Mouse (Mus musculus) hindbrain, embryonic 12.5 days (tissue): ENCODE measurements around the gene Srarp. TPM values are rescaled to one million over a fixed set of nuclear protein-coding genes. Genes with fewer than 3 reads are reported as not detected.

ENCODE experiments used
- ATAC-seq: fragments of 200-750 bp; cut with Nextera tagmentation; 2 replicates; pipeline ENCODE4 v1.8.0; 2017; ENCODE audit warnings: moderate TSS enrichment; ENCODE audit not compliant: low FRiP score
- H3K27ac ChIP-seq: fragments of 300-500 bp; sonication (generic); 2 replicates; pipeline ENCODE4 v1.5.1; 2016; ENCODE audit warnings: mild to moderate bottlenecking
- H3K27me3 ChIP-seq: fragments of 300-500 bp; sonication (generic); 2 replicates; pipeline ENCODE4 v1.6.1; 2016; ENCODE audit warnings: mild to moderate bottlenecking
- H3K36me3 ChIP-seq: fragments of 300-500 bp; sonication (generic); 2 replicates; pipeline ENCODE4 v1.6.1; 2016; ENCODE audit warnings: mild to moderate bottlenecking
- H3K4me1 ChIP-seq: fragments of 300-500 bp; sonication (generic); 2 replicates; pipeline ENCODE4 v1.6.1; 2016
- H3K4me2 ChIP-seq: fragments of 300-500 bp; sonication (generic); replicated peaks from 2 replicates; pipeline ENCODE4 v1.6.1; 2016; ENCODE audit warnings: mild to moderate bottlenecking
- H3K4me3 ChIP-seq: fragments of 300-500 bp; sonication (generic); 2 replicates; pipeline ENCODE4 v1.5.1; 2016; ENCODE audit warnings: mild to moderate bottlenecking
- H3K9ac ChIP-seq: fragments of 300-500 bp; sonication (generic); 2 replicates; pipeline ENCODE4 v1.6.1; 2016; ENCODE audit warnings: mild to moderate bottlenecking, moderate library complexity
- H3K9me3 ChIP-seq: fragments of 300-500 bp; sonication (generic); replicated peaks from 2 replicates; pipeline ENCODE4 v1.6.1; 2016; ENCODE audit warnings: mild to moderate bottlenecking
- WGBS: fragments of 180-500 bp; shearing (Covaris S2); methylation state at CpG from one replicate; pipeline ENCODE4 v1.1.7; 2016; 5-methylcytosine and 5-hydroxymethylcytosine counted together
- polyA plus RNA-seq: library from polyadenylated mRNA; unstranded; fragments of >200 nt; fragmentation: Nextera tagmentation; extraction: Ambion mirVana; gene quantifications from 2 replicates; pipeline ENCODE4 v1.2.1, GENCODE M21; 2016

The Srarp gene
- polyA plus RNA-seq, result not detected in 2 replicates

- Histone ChIP-seq H3K4me3 (no peak within 1 kb of the TSS), H3K9me3 (no peaks in the 10 kb centered on the region), H3K9ac (no peak within 1 kb of the TSS), H3K27ac (no peak within 1 kb of the TSS), H3K36me3 (no peaks in the 10 kb centered on the region), H3K4me1 (no peaks in the 10 kb centered on the region), H3K27me3 (0 out of 2 replicates have a peak, but pooled peaks cover 4% of the 10 kb centered on the region), H3K4me2 (no peak within 1 kb of the TSS)
- WGBS, result 93% methylated on average over 1 of the region's 1 CpGs
- ATAC-seq, result no peak
These were observed at the start of gene Srarp for GRCm38 (mm10) chr4:141435974-141436373. Srarp (minus strand) TSS chr4:141436105.

GRCm38 (mm10) chr4:141484071-141484470 lies 48.2 kb upstream of the Srarp start:
- no peak overlapping the region for H3K9ac ChIP-seq
- H3K4me2 ChIP-seq, result no peak overlapping the region
- no peaks in the 10 kb centered on the region for H3K27me3 ChIP-seq
- no peaks in the 10 kb centered on the region for H3K9me3 ChIP-seq
- no peak for ATAC-seq
- 87% methylated on average over 11 of the region's 11 CpGs for WGBS
- peaks cover 95% of the 10 kb centered on the region for H3K36me3 ChIP-seq
- H3K4me3 ChIP-seq, result no peak overlapping the region
- H3K4me1 ChIP-seq, result no peaks in the 10 kb centered on the region
- H3K27ac ChIP-seq, result no peak overlapping the region

DNA sequence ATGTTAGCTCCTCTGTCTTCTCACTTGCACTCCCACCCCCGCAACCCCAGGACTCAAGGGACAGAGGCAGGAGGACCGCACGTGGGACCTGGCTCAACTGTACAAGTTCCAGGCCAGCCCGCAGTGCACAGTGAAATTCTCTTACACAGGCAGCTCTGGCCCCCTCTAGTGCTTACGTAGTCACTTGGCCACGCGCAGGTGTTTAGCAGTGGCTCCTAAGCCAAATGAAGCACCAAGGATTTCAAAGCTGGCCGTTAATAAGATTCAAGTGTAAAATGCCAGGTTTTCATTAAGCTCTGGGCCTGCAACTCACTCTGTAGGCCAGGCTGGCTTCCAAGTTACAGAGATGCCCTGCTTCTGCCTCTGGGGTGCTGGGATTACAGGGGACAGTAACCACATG lies 43.5 kb upstream of the Srarp start:
- Histone ChIP-seq H3K4me1 (no peaks in the 10 kb centered on the region), H3K9me3 (no peaks in the 10 kb centered on the region), H3K4me2 (no peak overlapping the region), H3K36me3 (peaks cover 97% of the 10 kb centered on the region), H3K27ac (no peak overlapping the region), H3K9ac (no peak overlapping the region), H3K27me3 (no peaks in the 10 kb centered on the region), H3K4me3 (no peak overlapping the region)
- no peak for ATAC-seq
- WGBS, result 96% methylated on average over 8 of the region's 8 CpGs

GRCm38 (mm10) chr4:141478794-141479193 lies 42.9 kb upstream of the Srarp start:
- H3K9ac ChIP-seq, result no peak overlapping the region
- no peak for ATAC-seq
- H3K4me2 ChIP-seq, result no peak overlapping the region
- H3K4me3 ChIP-seq, result no peak overlapping the region
- H3K27ac ChIP-seq, result no peak overlapping the region
- 92% methylated on average over 32 of the region's 32 CpGs for WGBS
- H3K4me1 ChIP-seq, result 0 out of 2 replicates have a peak, but pooled peaks cover under 1% of the 10 kb centered on the region
- no peaks in the 10 kb centered on the region for H3K9me3 ChIP-seq
- no peaks in the 10 kb centered on the region for H3K27me3 ChIP-seq
- H3K36me3 ChIP-seq, result peaks cover 97% of the 10 kb centered on the region

DNA sequence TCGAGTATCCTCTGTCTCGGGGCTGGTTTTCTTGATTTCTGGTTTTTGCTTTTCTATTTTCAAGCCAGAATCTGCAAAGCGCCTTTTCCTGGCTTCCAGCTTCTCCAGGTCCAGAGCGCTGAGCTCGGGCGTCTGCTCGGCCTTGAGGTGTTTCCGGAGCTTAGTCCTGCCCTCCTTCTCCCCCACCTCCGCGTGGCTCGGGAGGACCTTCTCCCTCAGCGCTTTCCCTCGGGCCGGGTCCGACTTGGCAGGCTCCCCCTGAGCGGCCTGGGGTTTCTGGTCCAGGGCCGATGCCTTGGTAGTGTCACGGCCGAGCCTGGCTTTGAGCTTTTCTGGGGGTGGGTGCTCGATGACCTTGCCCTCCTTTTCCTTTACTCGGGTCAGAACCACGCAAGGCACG lies 42.3 kb upstream of the Srarp start:
- no peak overlapping the region for H3K27ac ChIP-seq
- WGBS, result 88% methylated on average over 23 of the region's 23 CpGs
- no peak overlapping the region for H3K4me2 ChIP-seq
- H3K9me3 ChIP-seq, result no peaks in the 10 kb centered on the region
- no peak overlapping the region for H3K4me3 ChIP-seq
- ATAC-seq, result no peak
- H3K27me3 ChIP-seq, result no peaks in the 10 kb centered on the region
- peaks cover 4% of the 10 kb centered on the region; the same call in 1 of the 2 replicates for H3K4me1 ChIP-seq
- no peak overlapping the region for H3K9ac ChIP-seq
- peaks cover 98% of the 10 kb centered on the region for H3K36me3 ChIP-seq

DNA sequence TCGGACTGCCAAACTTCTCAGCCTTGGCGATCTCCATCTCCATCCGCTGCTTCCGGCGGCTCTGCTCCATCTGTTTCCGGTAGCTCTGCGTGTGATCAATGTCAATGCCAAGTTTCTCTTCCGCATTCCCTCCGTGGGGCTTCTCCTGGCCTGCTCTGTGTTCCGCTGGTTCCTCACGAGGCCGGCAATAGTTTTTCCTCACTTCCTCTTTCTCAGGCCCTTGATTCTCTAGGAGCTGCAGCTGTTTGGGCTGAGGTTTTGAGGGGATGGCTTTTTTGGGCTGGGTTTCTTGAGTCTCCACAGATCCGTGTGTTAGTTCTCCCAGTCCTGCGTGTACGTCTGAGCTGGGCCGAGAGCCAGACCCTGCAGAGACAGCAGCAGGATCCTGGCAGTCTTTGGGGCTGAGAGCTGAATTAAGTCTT lies 41.8 kb upstream of the Srarp start:
- no peak for ATAC-seq
- Histone ChIP-seq H3K27ac (no peak overlapping the region), H3K9me3 (no peaks in the 10 kb centered on the region), H3K9ac (no peak overlapping the region), H3K4me2 (no peak overlapping the region), H3K36me3 (peaks cover 98% of the 10 kb centered on the region), H3K4me1 (peaks cover 9% of the 10 kb centered on the region; the same call in 1 of the 2 replicates), H3K4me3 (no peak overlapping the region), H3K27me3 (no peaks in the 10 kb centered on the region)
- 86% methylated on average over 16 of the region's 16 CpGs for WGBS

DNA sequence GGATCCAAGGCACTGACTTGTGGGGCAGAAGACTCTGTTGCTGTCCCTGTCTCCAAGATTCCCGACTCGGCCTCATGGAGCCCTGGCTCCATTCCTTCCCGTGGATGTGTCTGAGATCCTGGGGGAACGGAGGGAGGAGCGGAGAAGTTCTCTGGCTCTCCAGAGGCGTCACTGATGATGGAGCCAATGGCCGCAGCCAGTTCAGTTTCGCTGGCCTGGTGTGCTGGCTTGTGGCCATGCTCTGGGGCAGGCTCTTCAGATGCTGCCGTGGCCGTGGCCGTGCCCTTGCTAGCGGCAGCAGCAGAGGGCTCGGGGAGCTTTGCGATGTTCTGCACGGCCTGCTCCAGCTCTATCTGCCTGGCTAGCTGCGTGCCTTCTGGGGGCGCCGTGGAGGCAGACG lies 38.5 kb upstream of the Srarp start:
- peaks cover 9% of the 10 kb centered on the region; the same call in 1 of the 2 replicates for H3K4me1 ChIP-seq
- H3K36me3 ChIP-seq, result peaks cover 100% of the 10 kb centered on the region
- no peak for ATAC-seq
- 0 out of 2 replicates have a peak, but pooled peaks cover 4% of the 10 kb centered on the region for H3K9me3 ChIP-seq
- WGBS, result 92% methylated on average over 19 of the region's 19 CpGs
- H3K9ac ChIP-seq, result no peak overlapping the region
- no peak overlapping the region for H3K4me3 ChIP-seq
- no peak overlapping the region for H3K4me2 ChIP-seq
- no peaks in the 10 kb centered on the region for H3K27me3 ChIP-seq
- no peak overlapping the region for H3K27ac ChIP-seq

- no peak for ATAC-seq
- H3K27ac ChIP-seq, result no peak overlapping the region
- H3K9ac ChIP-seq, result no peak overlapping the region
- H3K9me3 ChIP-seq, result 0 out of 2 replicates have a peak, but pooled peaks cover 4% of the 10 kb centered on the region
- peaks cover 9% of the 10 kb centered on the region; the same call in 1 of the 2 replicates for H3K4me1 ChIP-seq
- H3K4me3 ChIP-seq, result no peak overlapping the region
- peaks cover 98% of the 10 kb centered on the region for H3K36me3 ChIP-seq
- 66% methylated on average over 32 of the region's 32 CpGs for WGBS
- H3K4me2 ChIP-seq, result no peak overlapping the region
- no peaks in the 10 kb centered on the region for H3K27me3 ChIP-seq
These were observed 36.9 kb upstream of the Srarp start for GRCm38 (mm10) chr4:141472641-141473321.

DNA sequence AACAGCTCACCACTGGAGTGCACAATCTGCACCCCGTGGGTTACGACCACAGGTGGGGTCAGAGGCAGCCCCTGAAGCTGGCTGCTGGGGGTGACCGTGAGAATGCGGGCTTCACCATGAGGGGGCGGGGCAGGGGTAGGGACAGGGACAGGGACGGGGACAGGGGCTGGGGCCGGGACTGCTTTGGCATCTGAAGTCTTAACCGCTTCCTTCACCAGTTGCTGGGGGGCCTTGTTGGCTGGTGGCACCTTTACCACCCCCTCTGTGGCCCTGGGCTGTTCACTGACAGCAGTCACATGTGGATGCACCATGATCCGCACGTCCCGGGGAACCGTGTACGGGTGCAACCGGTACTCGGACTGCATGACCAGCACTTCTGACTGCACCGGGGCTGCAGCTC lies 35.6 kb upstream of the Srarp start:
- Histone ChIP-seq H3K4me2 (no peak overlapping the region), H3K9ac (no peak overlapping the region), H3K4me1 (peaks cover 9% of the 10 kb centered on the region; the same call in 1 of the 2 replicates), H3K9me3 (0 out of 2 replicates have a peak, but pooled peaks cover 4% of the 10 kb centered on the region), H3K27me3 (no peaks in the 10 kb centered on the region), H3K27ac (no peak overlapping the region), H3K4me3 (no peak overlapping the region), H3K36me3 (peaks cover 98% of the 10 kb centered on the region)
- WGBS, result 96% methylated on average over 16 of the region's 16 CpGs
- no peak for ATAC-seq

- WGBS, result 94% methylated on average over 9 of the region's 9 CpGs
- ATAC-seq, result no peak
- no peak overlapping the region for H3K9ac ChIP-seq
- H3K4me1 ChIP-seq, result peaks cover 9% of the 10 kb centered on the region; the same call in 1 of the 2 replicates
- H3K4me3 ChIP-seq, result no peak overlapping the region
- H3K4me2 ChIP-seq, result no peak overlapping the region
- no peaks in the 10 kb centered on the region for H3K27me3 ChIP-seq
- H3K9me3 ChIP-seq, result 0 out of 2 replicates have a peak, but pooled peaks cover 4% of the 10 kb centered on the region
- H3K27ac ChIP-seq, result no peak overlapping the region
- H3K36me3 ChIP-seq, result peaks cover 98% of the 10 kb centered on the region
These were observed 33.4 kb upstream of the Srarp start for GRCm38 (mm10) chr4:141469343-141469742.

- WGBS, result 76% methylated on average over 10 of the region's 10 CpGs
- Histone ChIP-seq H3K36me3 (peaks cover 98% of the 10 kb centered on the region), H3K4me3 (no peak overlapping the region), H3K27ac (no peak overlapping the region; the same call in 1 of the 2 replicates), H3K4me1 (peaks cover 6% of the 10 kb centered on the region; the same call in 1 of the 2 replicates), H3K9ac (no peak overlapping the region), H3K4me2 (no peak overlapping the region), H3K9me3 (0 out of 2 replicates have a peak, but pooled peaks cover 4% of the 10 kb centered on the region), H3K27me3 (no peaks in the 10 kb centered on the region)
- no peak for ATAC-seq
These were observed 32.7 kb upstream of the Srarp start for GRCm38 (mm10) chr4:141468576-141468975.

DNA sequence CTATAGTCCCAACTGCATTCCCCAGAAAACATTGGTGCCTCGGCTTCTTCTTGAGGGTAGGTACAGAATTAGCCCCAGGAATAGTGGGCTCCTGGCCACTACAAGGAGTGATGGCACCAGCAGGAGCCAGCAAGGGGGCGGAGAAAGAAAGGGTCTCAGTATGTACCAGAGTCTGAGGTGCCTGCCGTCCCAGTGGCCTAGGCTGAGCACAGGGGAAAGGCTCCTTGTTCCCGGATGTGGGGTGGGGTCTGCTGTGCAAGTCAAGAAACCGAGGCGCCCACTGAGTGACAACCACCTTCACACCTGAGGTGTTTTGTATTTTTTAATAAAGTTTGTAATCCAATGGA lies 31.6 kb upstream of the Srarp start:
- Histone ChIP-seq H3K9me3 (0 out of 2 replicates have a peak, but pooled peaks cover 4% of the 10 kb centered on the region), H3K4me2 (no peak overlapping the region), H3K4me3 (no peak overlapping the region), H3K36me3 (peaks cover 98% of the 10 kb centered on the region), H3K27me3 (no peaks in the 10 kb centered on the region), H3K9ac (no peak overlapping the region), H3K27ac (no peak overlapping the region), H3K4me1 (no peaks in the 10 kb centered on the region)
- no peak for ATAC-seq
- 86% methylated on average over 6 of the region's 6 CpGs for WGBS
